Mouse (Mus musculus) bone marrow, adult 2 months (tissue): ENCODE results near the gene Camta1.
A peak's percentile ranks its signal among the peaks of the same experiment; 100 is the strongest.

ENCODE experiments used
- CTCF ChIP-seq: fragments of 200-500 bp; IDR thresholded peaks from 2 replicates; pipeline ENCODE4 v1.5.1; 2011; ENCODE audit warnings: low read length, control low read depth; ENCODE audit not compliant: control insufficient read depth, insufficient read depth
- POLR2A ChIP-seq: fragments of 200-500 bp; IDR thresholded peaks from 2 replicates; pipeline ENCODE4 v1.6.1; 2011; ENCODE audit warnings: low read depth, mild to moderate bottlenecking, control low read depth, low read length, borderline replicate concordance; ENCODE audit not compliant: control insufficient read depth

GRCm38 (mm10) chr4:151694047-151694446 is 167.6 kb downstream of the Camta1 start:
- TF ChIP-seq CTCF (peak; percentile 40; the same call in 1 of the 2 replicates), POLR2A (no peak)
